Mouse (Mus musculus): Measurements from ENCODE around the gene Chchd6.

Chchd6 gene

DNA sequence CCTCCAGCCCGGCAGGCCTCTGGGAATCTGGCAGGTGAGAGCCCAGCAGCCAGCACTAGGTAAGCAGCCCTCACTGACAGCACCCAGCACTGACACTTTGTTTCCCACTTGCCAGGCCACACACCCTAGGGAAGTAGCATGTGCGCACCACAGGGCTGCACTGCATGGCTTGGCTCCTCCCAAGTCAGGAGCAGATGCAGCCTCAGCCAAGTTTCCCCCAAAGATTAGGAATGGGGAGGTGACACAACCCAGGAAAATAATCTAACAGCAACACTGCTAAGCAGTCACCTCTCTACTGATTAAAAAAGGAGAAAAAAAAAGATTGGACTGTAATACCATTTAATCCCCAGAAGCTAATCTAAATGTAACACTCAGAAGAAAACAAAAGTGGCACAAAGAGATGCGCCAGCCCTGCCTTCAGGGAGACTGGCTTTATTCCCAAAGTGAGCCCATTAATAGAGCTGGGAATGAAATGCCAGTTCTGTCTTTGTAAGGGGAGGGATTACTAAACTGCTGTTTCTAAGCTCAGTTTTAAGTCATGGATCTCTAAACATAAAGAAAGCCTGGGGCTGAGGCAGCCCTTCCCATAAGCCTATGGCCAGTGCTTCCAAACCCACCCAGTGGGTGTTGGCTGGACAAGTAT lies 188.1 kb downstream of the Chchd6 start:
- DNase-seq (ENCODE audit: low spot score in 2 of 2), result no peak

DNA sequence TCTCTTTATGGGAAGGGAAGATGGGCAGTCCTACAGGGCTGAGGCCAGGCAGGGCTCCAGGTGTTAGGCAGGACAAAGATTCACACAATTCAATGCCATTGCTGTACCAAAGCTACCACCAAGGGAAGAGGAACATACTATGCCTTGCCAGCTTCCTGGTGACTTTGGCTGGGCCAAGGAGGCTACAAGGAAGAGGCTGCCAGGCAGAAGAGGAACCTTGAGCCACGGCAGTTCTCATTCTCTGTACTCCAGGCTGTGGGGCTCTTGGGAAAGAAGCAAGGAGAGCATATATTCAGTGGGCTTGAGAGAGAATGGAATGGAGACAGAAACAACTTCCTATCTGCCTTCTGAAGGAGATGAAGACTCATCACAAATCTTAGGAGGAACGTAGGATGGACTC lies 190.5 kb downstream of the Chchd6 start:
- DNase-seq (ENCODE audit: low spot score in 2 of 2), result no peak

DNA sequence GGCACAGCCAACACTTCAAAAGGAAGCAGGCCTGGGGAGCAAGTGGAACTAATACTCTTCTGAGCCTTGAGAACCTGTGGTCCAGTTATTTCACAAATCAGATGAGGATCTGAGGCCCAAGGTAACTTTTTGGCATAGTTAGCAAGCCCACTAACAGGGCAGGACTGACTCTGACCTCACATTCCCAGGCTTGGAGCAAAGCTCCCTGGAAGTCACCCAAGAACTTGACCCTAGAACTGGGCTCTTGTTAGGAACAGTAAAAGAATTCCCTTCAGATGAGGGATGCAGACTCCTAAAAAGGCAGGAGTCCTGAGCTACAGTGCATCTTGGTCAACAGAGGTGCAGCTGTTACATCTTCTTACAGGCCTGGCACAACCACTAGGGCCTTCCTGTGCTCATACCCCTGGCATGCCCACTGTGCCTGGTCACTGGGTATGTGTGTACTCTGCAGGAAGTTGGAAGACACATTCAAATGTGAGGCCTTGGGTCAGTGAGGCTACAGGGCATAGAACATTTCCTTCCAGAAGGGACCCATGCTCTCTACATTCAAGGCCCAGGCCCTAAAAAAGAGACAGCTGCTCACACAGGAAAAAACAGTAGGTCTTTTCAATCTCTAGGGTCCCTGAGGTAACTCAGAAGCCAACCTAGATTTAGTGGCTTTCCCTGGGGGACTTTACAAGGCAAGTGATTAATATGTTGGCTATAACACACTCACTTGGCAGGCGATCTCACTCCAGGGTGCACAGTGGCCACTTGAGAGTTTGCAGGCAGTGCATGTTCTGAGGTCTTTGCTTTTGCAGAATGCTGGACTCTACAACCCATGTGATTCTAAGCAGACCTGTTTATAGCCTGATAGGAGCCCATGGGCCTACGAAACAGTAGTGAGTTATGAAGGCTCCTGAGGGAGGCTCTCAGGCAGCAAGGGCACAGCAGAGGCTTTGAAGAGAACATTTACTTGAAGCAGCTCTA lies 191.9 kb downstream of the Chchd6 start:
- no peak for DNase-seq (ENCODE audit: low spot score in 2 of 2)

DNA sequence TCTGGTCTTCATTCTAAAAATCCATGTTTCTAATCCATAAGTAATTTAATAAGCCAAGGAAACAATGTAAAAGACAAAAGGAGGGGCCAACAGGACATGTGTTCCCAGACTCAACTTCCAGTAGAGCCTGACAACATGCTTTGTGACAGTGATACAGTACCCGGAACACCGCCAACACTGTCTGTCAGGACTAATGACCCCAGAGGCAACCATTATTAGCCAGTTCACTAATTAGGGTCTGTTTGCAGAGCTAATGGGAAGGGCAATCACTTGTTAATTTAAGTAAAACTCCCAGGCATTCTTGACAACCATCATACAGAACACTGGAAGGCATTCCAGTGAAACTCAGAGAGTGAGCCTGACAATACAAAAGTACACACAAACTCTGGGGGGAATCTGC lies 193.0 kb downstream of the Chchd6 start:
- DNase-seq (ENCODE audit: low spot score in 2 of 2), result no peak

DNA sequence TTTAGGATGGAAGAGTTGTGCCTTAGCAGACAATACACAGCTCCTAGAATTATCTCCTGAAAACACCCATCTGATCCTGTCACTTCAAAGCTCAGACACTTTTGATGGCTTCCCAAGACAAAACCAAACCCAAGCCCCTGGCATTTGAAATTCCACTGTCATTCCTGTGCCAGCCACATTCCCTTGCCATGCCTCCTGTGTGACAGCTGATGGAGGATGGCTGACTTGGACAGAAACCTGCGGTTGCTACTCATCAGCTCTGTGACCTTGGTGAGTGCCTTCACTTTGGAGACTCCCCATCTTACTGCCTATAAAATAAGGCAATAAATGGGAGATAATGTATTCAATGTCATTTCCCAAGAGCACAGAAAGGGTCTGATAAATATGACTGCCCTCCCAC lies 195.9 kb downstream of the Chchd6 start:
- DNase-seq (ENCODE audit: low spot score in 2 of 2), result no peak

DNA sequence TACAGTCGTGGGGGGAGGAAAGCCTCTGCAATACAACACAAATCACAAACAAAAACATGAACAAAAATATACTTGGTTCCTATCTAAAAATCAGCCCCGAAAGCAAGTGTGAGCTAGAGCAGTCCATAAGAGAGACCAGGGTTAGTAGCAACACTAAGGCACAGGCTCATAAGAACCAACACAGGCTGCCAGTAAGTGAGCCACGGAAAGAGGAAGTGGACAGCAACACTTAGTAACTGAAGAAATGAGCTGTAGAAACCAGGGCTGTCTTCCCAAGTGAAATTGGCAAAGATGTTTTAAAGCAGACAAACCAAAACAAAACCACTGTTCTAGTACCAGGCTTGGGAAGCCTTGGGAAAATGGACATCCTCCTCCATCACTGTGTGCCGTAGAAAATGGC lies 197.5 kb downstream of the Chchd6 start:
- no peak for DNase-seq (ENCODE audit: low spot score in 2 of 2)

DNA sequence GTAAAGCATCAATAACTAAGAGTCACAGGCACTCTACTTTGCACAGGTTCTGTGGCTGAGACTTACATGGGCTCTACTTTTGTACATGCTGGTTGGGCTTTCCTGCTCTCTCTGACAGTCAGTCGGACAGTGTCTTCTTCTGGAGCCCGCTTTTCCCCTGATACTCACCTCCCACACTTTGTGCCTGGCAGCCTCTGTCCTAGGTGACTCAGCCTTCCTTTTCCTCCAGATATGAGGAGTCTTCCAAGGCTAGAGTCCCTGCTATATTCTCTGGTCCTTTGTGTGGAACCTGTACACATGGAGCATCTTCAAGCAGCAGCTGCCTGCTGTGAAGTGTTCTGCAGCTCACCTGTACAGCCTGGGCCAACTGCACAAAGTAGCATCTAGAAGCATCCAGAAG lies 201.6 kb downstream of the Chchd6 start:
- no peak for DNase-seq (ENCODE audit: low spot score in 2 of 2)

DNA sequence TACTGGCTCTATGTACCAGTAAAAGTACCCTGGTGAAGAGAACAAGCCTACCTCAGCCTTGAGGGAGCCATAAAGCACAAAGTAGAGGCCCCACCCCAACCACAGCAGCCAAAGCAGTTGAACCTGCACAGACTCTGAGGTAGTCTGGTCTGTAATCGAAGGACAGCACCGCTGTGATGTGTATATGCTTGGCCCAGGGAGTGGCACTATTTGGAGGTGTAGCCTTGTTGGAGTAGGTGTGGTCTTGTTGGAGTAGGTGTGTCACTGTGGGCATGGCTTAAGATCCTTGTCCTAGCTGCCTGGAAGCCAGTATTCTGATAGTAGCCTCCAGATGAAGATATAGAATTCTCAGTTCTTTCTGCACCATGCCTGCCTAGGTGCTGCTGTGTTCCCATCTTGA lies 203.2 kb downstream of the Chchd6 start:
- DNase-seq (ENCODE audit: low spot score in 2 of 2), result no peak

DNA sequence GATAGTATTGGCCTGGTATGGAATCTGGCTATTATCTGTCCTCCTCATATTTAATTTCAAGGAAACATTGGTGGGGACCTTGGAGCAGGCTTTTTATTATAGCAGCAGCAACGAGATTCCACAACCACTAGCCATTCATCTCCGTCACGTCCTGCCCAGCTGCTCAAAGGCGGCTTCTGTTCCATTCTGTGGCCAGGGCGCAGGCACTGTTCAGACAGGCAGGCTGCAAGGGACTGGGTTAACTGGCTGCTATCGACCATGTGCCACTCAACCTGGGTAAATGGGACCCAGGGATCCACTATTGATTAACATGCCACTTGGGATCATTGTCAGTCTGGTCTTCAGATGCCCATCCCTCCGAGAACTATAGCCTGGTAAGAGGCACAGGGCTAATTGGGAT lies 205.7 kb downstream of the Chchd6 start:
- no peak for DNase-seq (ENCODE audit: low spot score in 2 of 2)

DNA sequence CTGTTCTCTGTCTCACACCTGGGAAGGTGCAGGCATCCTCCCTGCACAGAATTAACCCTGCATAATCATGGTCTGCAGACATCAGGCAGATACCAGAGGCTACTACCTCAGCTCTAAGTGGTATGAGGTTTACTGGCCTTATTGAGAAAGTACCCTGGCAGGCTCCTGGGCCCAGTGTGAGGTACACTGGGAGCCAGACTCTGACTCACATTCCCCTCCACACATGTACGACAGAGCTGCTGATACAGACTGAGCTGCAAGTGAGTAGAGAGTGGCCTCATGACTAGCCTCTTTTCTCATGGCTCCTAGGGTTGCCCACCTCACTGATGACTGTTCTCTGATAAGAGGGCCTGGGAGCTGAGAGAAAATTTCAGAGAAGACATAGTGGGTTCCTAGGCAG lies 208.5 kb downstream of the Chchd6 start:
- no peak for DNase-seq (ENCODE audit: low spot score in 2 of 2)

DNA sequence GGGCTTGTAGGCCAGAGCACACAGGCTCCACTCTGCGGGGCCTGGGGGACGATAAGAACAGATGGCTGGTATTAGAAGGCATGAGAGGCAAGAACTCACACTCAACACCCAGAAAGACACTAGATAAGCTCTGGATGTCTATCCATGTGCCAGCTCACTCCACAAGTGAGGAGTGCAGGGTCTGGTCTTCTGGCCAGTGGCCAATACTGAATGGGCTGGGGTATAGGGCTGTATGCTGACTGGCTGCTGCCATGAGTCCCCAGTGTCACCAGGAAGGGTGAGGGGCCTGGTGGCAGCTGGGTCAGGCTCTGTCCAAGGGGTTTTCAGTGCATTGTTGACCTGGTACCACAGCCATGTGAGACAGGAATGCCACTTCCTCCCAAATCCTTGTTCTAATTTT lies 210.8 kb downstream of the Chchd6 start:
- no peak for DNase-seq (ENCODE audit: low spot score in 2 of 2)

DNA sequence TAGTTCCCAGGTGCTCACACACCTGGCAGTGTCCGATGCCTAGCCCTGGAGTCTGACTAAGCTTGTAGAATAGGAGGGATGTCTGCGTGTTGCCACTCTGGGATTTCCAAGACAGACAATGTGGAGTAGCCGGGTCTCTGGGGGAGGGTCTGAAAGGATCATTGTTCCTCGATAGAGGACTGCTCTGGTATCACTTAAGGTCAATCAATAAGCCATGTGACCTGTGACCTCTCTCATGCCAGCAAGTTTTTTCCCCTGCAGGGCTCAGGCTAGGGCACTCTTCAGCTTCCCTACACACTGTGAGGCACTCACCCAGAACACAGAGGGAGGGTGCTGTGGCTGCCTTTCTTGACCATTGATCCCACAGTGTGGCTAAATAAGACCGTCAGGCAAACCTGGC lies 213.6 kb downstream of the Chchd6 start:
- no peak for DNase-seq (ENCODE audit: low spot score in 2 of 2)

DNA sequence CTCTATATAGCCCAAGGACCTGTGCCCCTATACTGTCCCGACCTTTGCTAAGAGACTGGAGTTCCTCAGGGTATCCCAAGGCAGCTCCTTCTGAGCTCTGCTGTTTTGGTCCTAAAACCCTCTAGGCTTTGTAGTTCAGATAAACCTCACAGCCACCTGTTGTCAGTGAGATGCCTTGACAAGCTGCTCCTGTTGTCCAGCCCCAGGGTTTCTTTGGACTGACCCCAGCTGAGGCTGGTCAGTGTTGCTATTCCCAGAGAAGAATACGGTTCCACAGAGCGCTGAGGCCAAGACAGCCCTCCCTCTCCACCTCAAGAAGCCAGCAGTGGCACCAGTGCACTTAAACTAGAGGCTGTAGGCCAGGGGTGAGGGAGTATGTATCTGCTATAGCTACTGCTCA lies 214.3 kb downstream of the Chchd6 start:
- DNase-seq (ENCODE audit: low spot score in 2 of 2), result no peak

DNA sequence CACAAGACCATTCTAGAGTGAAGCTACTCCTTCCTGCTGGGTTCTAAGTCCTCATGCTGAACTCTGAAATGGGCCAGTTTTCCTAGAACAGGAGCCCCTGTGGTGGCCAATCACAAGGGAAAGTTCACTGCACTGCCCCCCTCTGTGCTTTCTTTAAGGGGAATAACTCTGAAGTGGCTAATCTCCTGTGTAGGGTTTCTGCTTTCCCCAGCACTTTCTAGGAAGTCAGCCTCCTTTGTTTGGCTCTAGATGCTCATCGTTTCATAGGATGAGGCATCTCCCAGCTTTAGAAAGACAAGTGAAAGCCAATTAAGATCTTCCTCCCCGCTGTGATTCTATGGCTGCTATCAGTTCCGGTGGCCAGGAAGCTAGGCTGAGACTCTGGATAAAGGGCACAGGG lies 214.7 kb downstream of the Chchd6 start:
- DNase-seq (ENCODE audit: low spot score in 2 of 2), result no peak

DNA sequence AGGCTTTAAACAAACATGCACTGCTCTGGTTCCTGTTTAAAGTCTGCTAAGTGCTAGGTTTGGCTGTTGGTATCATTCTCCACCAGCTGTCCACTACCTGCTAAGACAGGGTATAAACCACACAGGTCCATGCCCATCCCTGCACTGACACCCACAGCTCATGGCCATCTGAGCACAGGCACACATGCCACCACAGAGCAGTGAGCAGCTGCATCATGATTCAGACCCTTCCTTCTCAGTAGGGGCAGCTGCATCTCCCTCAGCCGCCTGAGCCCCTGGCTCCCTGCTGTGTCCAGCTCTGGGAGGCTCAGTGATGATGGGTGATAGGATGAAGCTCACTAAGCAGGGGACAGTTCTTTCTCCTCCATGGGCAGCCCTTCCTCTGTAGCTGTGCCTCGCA lies 217.2 kb downstream of the Chchd6 start:
- DNase-seq (ENCODE audit: low spot score in 2 of 2), result no peak

DNA sequence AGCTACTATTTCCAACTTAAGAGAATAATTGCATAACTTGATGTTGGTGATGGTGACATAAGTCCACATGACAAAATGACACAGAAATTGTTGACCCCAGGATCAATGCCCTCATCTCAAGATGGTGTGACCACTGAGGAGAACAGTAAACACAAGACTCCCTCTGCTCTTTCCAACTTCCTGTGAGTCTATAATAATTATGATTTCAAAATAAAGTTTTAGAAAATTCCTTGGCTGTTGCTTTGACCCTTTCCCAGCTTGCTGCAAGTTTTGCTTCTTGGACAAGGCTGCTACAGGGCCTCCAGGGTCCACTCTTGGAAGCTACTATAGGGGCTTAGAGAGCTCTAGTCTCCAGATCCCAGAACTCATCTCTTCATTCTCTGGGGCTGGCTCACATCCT lies 226.6 kb downstream of the Chchd6 start:
- DNase-seq (ENCODE audit: low spot score in 2 of 2), result no peak

DNA sequence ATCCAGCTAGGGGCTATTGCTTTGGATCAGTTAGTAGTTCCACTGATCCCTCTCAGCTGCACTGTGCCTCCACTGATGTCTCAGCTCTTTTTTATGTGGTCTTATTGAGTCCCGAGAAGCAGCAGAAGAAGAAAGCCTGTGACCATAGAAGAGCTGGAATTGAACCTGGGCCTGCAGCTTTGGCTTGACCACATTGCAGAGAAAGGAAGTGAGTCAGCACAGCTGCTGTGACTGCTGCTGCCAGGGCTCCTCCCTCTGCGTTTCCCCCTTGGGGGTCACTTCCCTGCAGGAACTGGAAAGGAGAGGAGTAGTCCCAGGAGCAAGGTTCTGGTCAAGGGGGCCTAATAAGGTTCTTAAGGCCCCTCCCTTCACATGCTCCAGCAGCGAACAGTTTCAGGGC lies 231.1 kb downstream of the Chchd6 start:
- no peak for DNase-seq (ENCODE audit: low spot score in 2 of 2)

DNA sequence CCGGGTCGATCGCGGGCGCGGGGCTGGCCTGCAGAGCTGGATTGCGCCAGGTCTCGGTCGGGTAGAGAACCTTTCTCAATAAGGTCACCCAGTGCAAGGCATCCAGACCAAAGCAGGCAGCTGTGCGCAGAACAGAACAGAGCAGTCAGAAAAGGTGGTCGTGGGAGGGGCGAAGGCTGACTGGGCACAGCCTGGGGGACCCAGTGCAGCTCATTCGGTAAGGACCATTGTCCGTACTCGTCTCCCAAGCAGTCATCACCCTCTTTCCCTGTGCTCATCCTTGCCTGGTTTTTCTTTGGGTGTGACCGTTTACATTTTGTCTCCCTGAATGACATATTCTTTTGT lies 232.4 kb downstream of the Chchd6 start:
- DNase-seq (ENCODE audit: low spot score in 2 of 2), result no peak

DNA sequence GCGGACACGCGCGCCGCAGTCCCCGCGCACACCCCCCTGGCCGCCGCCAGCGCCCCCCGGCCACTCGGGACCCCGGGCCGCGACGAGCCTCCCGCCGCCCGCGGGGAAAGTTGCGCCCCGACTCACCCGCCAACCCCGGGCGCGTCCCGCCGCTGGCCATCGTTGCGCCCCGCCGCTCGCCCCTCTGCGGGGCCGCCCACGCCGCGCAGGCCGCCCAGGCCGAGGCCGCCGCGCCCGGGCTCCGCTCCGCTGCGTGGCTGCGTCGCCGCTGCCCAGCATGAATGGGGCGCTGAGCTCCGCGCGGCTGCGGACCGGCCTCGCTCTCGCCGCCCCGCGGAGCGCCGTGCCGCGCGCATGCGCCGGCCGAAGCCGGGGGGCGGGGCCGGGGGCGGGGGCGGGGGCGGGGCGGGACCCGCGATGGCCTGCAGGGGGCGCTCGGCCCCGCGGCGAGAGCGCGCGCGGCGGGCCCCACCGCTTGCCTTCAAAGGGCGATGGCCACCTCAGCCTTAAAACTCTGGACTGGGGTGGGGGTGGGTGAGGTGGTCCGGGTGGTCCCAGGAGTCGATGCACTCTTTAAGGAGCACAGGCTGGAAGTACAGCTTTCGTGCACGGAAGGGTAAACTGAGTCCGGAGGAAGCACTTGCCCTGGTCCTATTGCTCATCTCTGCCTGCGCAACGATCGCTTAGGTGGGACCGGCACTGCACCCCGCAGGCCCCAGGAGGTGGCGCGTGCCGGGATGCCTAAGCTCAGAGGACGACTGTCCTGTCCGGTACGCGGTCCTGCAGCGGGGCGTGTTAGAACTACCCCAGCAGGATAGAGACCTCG lies 233.0 kb downstream of the Chchd6 start, which contains the start of gene Plxna1:
TSS of gene Plxna1 (minus strand) at position 340 of the 826 bp plus-strand sequence.
- DNase-seq (ENCODE audit: low spot score in 2 of 2), result peak in 1 of 2 experiments; percentile 71

DNA sequence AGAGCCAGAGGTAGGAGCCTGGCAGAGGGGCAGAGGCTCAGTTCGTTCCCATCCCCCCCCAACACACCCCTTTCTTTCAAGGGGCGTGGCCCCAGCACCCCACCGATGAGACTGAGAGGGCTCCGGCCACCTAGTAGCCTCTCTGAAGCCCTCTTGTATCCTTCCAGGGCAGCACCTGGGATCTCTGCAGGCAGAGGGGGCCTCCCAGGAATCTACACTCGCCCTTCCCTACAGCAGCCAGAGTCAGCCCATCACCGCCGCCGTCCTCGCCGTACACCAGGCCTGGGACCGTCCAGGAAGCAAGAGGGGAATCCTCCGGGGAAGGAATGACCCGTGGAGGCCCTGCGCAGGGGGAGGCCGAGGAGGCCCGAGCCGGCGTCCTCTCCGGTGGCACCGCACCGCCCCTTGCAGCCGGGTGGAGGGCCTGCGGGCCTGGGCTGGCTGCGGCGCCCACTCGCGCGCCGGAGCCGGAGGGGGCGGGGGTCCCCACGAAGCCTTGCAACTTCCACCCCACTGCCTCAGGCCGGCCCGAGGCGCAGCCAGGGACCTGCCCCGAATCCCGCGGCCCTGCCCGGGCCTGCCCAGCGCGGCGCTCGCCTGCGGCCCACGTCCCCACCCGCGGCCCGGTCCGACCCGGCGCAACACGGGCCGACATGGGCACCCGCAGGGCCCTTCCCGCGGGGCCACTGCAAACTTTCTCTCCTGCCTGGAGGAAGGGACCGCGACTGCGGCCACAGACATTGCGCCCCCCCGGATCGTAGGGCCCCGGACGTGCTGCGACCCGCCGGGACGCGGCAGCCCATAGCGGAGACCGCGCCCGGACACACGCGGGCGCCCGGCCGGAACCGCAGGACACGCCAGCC lies 233.8 kb downstream of the Chchd6 start:
- DNase-seq (ENCODE audit: low spot score in 2 of 2), result peak in 1 of 2 experiments; percentile 36

DNA sequence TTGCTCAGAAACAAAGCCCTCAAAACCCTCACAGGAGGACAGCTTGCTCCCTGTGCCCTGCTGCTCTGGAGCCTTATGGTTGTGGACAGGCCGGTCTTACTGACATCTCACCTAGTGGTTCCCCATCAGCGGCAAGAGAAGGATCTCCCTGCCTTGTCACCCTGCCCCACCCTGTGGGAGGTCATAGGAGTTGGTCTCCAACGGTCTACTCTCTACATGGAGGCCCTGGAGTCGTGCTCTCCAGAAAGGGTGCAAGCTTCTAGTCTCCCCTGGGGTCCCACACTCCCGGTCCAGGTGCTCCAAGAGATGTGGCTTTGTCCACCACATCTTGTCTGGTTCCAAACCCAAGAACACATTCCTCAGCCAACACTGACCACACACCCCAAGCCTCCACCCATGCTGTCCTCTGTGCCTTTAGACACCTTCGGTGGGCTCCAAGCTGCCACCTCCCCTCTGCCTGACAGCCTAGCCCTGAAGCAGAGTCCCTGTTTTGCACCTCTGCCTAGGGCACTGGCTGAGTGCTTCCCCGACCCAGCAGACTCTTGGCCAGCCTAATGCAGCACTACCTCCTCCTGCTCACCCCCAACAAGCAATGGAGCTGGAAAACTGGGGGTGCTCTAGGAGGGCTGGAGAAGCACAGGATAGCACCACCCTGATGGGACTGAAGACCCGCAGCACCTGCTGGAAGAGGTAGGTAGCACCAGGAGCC lies 234.6 kb downstream of the Chchd6 start:
- no peak for DNase-seq (ENCODE audit: low spot score in 2 of 2)

All from cerebellum, postnatal 4 days (tissue).